Mouse (Mus musculus) adrenal gland, postnatal 4 days (tissue): ENCODE measurements around the gene Zfp114. TPM values are rescaled to one million over a fixed set of nuclear protein-coding genes. Genes with fewer than 3 reads are reported as not detected.

Source experiments
- total RNA-seq, 2 experiments: library from RNA; stranded (reverse); gene quantifications; 2 replicates each; pipeline ENCODE4 v1.2.3; 2021

The Zfp114 gene
- total RNA-seq, 2 experiments from 2014 or later = 1.6 to 1.7 TPM

Other genes starting within 250 kb of the Zfp114 start
- not detected for gene Vmn1r179, start 248.1 kb upstream of the Zfp114 start, total RNA-seq
- not detected for gene Vmn1r180, start 224.4 kb upstream of the Zfp114 start, total RNA-seq
- not detected for gene Vmn1r181, start 200.4 kb upstream of the Zfp114 start, total RNA-seq
- not detected for gene V1rd19, start 173.4 kb upstream of the Zfp114 start, total RNA-seq
- gene Vmn1r183, start 121.8 kb upstream of the Zfp114 start, total RNA-seq = not detected
- gene Zfp180, start 93.1 kb upstream of the Zfp114 start, total RNA-seq = 10 to 100 TPM; 19.9 to 20.8 TPM
- 1 to 10 TPM; 6.0 TPM for gene Zfp112, start 62.7 kb upstream of the Zfp114 start, total RNA-seq
- gene Zfp235, start 40.9 kb upstream of the Zfp114 start, total RNA-seq = 10 to 100 TPM; 12.4 to 12.8 TPM
- 10 to 100 TPM; 14.2 to 15.7 TPM for gene Zfp111, start 36.4 kb downstream of the Zfp114 start, total RNA-seq
- gene Zfp109, start 62.5 kb downstream of the Zfp114 start, total RNA-seq = 1 to 10 TPM; 3.9 to 4.1 TPM
- 1 to 10 TPM; 3.9 to 4.2 TPM for gene Zfp108, start 79.7 kb downstream of the Zfp114 start, total RNA-seq
- gene Zfp93, start 95.4 kb downstream of the Zfp114 start, total RNA-seq = 1 to 10 TPM; 6.0 to 6.6 TPM
- gene Zfp61, start 126.2 kb downstream of the Zfp114 start, total RNA-seq = 10 to 100 TPM; 18.3 to 19.5 TPM
- 1 to 10 TPM; 5.8 to 7.0 TPM for gene Zfp94, start 141.6 kb downstream of the Zfp114 start, total RNA-seq
- gene Tescl, start 158.9 kb downstream of the Zfp114 start, total RNA-seq = under 1 TPM; 0.36 to 0.37 TPM
- not detected for gene Lypd5, start 174.1 kb downstream of the Zfp114 start, total RNA-seq
- 1 to 10 TPM; 3.0 to 7.3 TPM for gene Kcnn4, start 195.2 kb downstream of the Zfp114 start, total RNA-seq
- 10 to 100 TPM; 25.6 to 32.3 TPM for gene Smg9, start 224.6 kb downstream of the Zfp114 start, total RNA-seq